Mouse (Mus musculus) kidney, adult 2 months (tissue): Measurements from ENCODE around the gene Eef1akmt3. TPM values are rescaled to one million over a fixed set of nuclear protein-coding genes. Genes with fewer than 3 reads are reported as not detected.

ENCODE experiments used
- DNase-seq: peaks from one replicate; pipeline ENCODE4 v3.0.0; 2021
- H3K27ac ChIP-seq: fragments of 200-500 bp; 2 replicates; pipeline ENCODE4 v1.5.1; 2012; ENCODE audit warnings: low read depth, low read length, control low read depth, inconsistent platforms; ENCODE audit not compliant: insufficient read depth
- H3K27me3 ChIP-seq: fragments of 200-500 bp; replicated peaks from 2 replicates; pipeline ENCODE4 v1.6.1; 2012; ENCODE audit warnings: mild to moderate bottlenecking, moderate library complexity, low read length, inconsistent platforms; ENCODE audit not compliant: control insufficient read depth, insufficient read depth
- H3K36me3 ChIP-seq: fragments of 200-500 bp; 2 replicates; pipeline ENCODE4 v1.6.1; 2012; ENCODE audit warnings: mild to moderate bottlenecking, moderate library complexity, low read length, inconsistent platforms; ENCODE audit not compliant: control insufficient read depth, insufficient read depth
- H3K4me1 ChIP-seq: fragments of 200-500 bp; 2 replicates; pipeline ENCODE4 v1.6.1; 2011; ENCODE audit warnings: low read length; ENCODE audit not compliant: control insufficient read depth, insufficient read depth
- H3K4me3 ChIP-seq: fragments of 200-500 bp; 2 replicates; pipeline ENCODE4 v1.5.1; 2011; ENCODE audit warnings: mild to moderate bottlenecking, low read depth, low read length, control low read depth; ENCODE audit not compliant: insufficient read depth
- CTCF ChIP-seq: fragments of 200-500 bp; conservative IDR thresholded peaks from 2 replicates; pipeline ENCODE4 v1.5.1; 2011; ENCODE audit warnings: low read depth, mild to moderate bottlenecking, control low read depth, low read length, moderate library complexity, mixed read lengths; ENCODE audit not compliant: insufficient read depth, insufficient read length
- POLR2A ChIP-seq: fragments of 200-500 bp; IDR thresholded peaks from one replicate; pipeline ENCODE4 v1.6.1; 2011; ENCODE audit warnings: low read depth, low read length, control low read depth
- WGBS: fragments of 180-500 bp; shearing (Covaris S2); methylation state at CpG from one replicate; pipeline ENCODE4 v1.1.7; 2018; 5-methylcytosine and 5-hydroxymethylcytosine counted together
- polyA plus RNA-seq: library from polyadenylated mRNA; depleted of rRNA; stranded (reverse); fragments of >200 nt; gene quantifications from 2 replicates; pipeline ENCODE4 v1.2.3, GENCODE M21; 2012; rRNA removed

The Eef1akmt3 gene
- polyA plus RNA-seq, 1 experiment, result 3.1 TPM

DNA sequence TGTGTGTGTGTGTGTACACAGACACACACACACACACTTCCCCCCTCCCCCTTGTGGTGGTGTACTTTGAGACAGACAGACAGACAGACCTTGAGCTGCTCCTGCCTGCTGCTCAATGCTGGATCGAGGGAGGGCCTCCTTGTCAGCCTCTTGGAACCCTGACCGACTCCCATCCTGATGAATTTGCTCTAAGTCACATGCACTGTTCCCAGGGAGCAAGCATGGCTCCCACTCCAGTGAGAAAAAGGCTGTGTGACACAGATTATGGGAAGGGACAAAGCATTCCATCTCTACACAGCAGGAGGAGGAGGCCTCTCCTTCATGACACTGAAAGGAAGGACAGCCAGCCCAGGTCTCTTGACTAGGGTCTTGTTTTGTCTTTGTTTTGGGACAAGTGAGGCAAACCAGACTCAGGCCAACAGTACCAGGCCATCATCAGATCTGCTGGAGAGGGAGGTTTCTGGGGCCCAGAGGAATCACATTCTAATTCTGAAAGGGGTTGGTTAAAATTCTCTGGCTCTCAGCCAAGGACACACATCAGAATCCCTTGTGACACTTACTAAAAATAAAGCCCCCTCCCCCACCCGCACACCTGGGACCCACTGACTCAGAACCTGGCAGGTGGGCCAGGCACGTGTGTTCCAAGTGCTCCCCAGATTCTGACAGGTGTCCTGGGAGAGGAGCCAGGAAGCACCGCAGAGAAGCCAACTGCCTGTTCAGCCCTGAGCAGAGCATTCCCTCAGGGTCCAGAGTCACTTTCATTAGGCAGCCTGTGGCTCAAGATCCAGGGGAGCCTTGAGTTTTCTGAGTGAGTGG is 56.9 kb downstream of the Eef1akmt3 start:
- no peak for TF ChIP-seq CTCF
- TF ChIP-seq POLR2A, result no peak

DNA sequence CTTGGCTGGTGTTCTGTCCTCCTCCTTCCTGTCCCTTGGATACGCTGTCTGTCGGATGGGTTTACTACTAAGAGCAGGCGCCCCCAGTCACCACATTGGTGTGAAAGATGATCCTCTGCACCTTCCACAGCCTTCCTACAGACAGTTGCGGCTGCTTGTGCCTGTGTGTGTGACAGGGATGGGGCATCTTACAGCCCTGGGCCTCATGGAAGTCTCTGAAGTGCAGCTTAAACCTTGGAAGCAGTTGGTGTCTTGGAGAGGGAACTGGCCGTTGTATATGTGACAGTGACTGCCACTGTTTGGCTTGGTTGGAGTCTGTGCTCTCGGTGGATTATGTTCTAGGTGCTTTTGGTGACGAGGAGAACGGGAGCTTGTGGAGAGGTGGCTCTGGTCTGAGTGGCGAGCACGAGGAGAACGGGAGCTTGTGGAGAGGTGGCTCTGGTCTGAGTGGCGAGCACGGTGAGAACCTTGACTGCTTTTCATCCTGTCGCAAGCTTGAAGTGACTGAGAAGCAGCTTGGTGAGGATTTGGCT is 58.1 kb downstream of the Eef1akmt3 start:
- no peak for DNase-seq
- peaks cover 68% of the 10 kb centered on the region for H3K4me1 ChIP-seq
- TF ChIP-seq POLR2A (no peak), CTCF (no peak)
- WGBS, result 15% methylated on average over 14 of the region's 14 CpGs
- H3K27ac ChIP-seq, result 0 out of 2 replicates have a peak overlapping the region, but pooled peaks have one; percentile 15
- H3K36me3 ChIP-seq, result no peaks in the 10 kb centered on the region
- H3K4me3 ChIP-seq, result peak overlapping the region; percentile 25; the same call in 1 of the 2 replicates
- no peaks in the 10 kb centered on the region for H3K27me3 ChIP-seq

More for the DNA sequence above, 56.9 kb downstream of the Eef1akmt3 start:
- DNase-seq, result peak; percentile 78
- H3K4me1 ChIP-seq, result peaks cover 71% of the 10 kb centered on the region
- H3K4me3 ChIP-seq, result no peak overlapping the region
- H3K36me3 ChIP-seq, result no peaks in the 10 kb centered on the region
- no peaks in the 10 kb centered on the region for H3K27me3 ChIP-seq
- WGBS, result 4% methylated on average over 5 of the region's 5 CpGs
- peak overlapping the region; percentile 15; the same call in 1 of the 2 replicates for H3K27ac ChIP-seq

- TF ChIP-seq POLR2A (no peak), CTCF (no peak)
- Histone ChIP-seq H3K27ac (peak overlapping the region; percentile 28; the same call in 1 of the 2 replicates), H3K4me1 (peaks cover 59% of the 10 kb centered on the region), H3K27me3 (no peaks in the 10 kb centered on the region), H3K36me3 (no peaks in the 10 kb centered on the region), H3K4me3 (peak overlapping the region; percentile 41; the same call in 1 of the 2 replicates)
- DNase-seq, result no peak
- 35% methylated on average over 3 of the region's 3 CpGs for WGBS
Measured at GRCm38 (mm10) chr10:126981746-126982145, 59.6 kb downstream of the Eef1akmt3 start.

Other genes with a start within 250 kb of the Eef1akmt3 start
- gene Atp23, start 140.2 kb downstream of the Eef1akmt3 start, polyA plus RNA-seq, result 11.2 and 14.2 TPM in 2 replicates
- 118 and 126 TPM in 2 replicates for gene Ctdsp2, start 62.8 kb downstream of the Eef1akmt3 start, polyA plus RNA-seq
- gene Avil, start 40.8 kb downstream of the Eef1akmt3 start, polyA plus RNA-seq, result 0.14 and 0.19 TPM in 2 replicates
- gene Tsfm, start 10.7 kb downstream of the Eef1akmt3 start, polyA plus RNA-seq, result 54.0 and 58.1 TPM in 2 replicates
- 24.5 and 27.5 TPM in 2 replicates for gene Mettl1, start 99 bp downstream of the Eef1akmt3 start, polyA plus RNA-seq
- gene Cyp27b1, start 6.7 kb upstream of the Eef1akmt3 start, polyA plus RNA-seq, result 13.5 and 14.3 TPM in 2 replicates
- 13.1 and 15.3 TPM in 2 replicates for gene March9, start 18.7 kb upstream of the Eef1akmt3 start, polyA plus RNA-seq
- 195 and 216 TPM in 2 replicates for gene Cdk4, start 22.0 kb upstream of the Eef1akmt3 start, polyA plus RNA-seq
- gene Tspan31, start 28.8 kb upstream of the Eef1akmt3 start, polyA plus RNA-seq, result 102 and 117 TPM in 2 replicates
- gene Agap2, start 33.8 kb upstream of the Eef1akmt3 start, polyA plus RNA-seq, result 1.3 and 2.2 TPM in 2 replicates
- 108 and 114 TPM in 2 replicates for gene Os9, start 79.6 kb upstream of the Eef1akmt3 start, polyA plus RNA-seq
- gene B4galnt1, start 123.7 kb upstream of the Eef1akmt3 start, polyA plus RNA-seq, result 15.4 and 27.5 TPM in 2 replicates
- gene Slc26a10, start 139.1 kb upstream of the Eef1akmt3 start, polyA plus RNA-seq, result 6.6 and 8.1 TPM in 2 replicates
- 9.2 and 11.9 TPM in 2 replicates for gene Arhgef25, start 148.6 kb upstream of the Eef1akmt3 start, polyA plus RNA-seq
- 101 and 132 TPM in 2 replicates for gene Dtx3, start 154.2 kb upstream of the Eef1akmt3 start, polyA plus RNA-seq
- gene Pip4k2c, start 170.1 kb upstream of the Eef1akmt3 start, polyA plus RNA-seq, result 116 and 120 TPM in 2 replicates
- 3.7 and 6.7 TPM in 2 replicates for gene Kif5a, start 221.8 kb upstream of the Eef1akmt3 start, polyA plus RNA-seq
- gene Dctn2, start 224.9 kb upstream of the Eef1akmt3 start, polyA plus RNA-seq, result 181 and 184 TPM in 2 replicates
- gene Mbd6, start 247.5 kb upstream of the Eef1akmt3 start, polyA plus RNA-seq, result 24.6 and 26.8 TPM in 2 replicates